Mouse (Mus musculus): ENCODE measurements at regions not wholly inside any gene's neighbourhood (a gene's known extent, or its start where the extent isn't known, plus 50 kb on each side); places are given as distances from the start of the nearest gene placed in this dataset.

GRCm38 (mm10) chr2:137847901-137848300 is 408.5 kb upstream of the Btbd3 start:
- TF ChIP-seq POLR2A (IDR thresholded peaks at IDR 0.05; ENCODE audit: extremely low read depth, insufficient read depth, low read length) (no peak), CTCF (IDR thresholded peaks at IDR 0.05; ENCODE audit: extremely low read depth, insufficient read depth, low read length) (no peak)
